Mouse (Mus musculus): ENCODE data around the gene Ttc7b. TPM values are rescaled to one million over a fixed set of nuclear protein-coding genes. Genes with fewer than 3 reads are reported as not detected.

The Ttc7b gene
- polyA plus RNA-seq, 1 experiment: 7.1 TPM

DNA sequence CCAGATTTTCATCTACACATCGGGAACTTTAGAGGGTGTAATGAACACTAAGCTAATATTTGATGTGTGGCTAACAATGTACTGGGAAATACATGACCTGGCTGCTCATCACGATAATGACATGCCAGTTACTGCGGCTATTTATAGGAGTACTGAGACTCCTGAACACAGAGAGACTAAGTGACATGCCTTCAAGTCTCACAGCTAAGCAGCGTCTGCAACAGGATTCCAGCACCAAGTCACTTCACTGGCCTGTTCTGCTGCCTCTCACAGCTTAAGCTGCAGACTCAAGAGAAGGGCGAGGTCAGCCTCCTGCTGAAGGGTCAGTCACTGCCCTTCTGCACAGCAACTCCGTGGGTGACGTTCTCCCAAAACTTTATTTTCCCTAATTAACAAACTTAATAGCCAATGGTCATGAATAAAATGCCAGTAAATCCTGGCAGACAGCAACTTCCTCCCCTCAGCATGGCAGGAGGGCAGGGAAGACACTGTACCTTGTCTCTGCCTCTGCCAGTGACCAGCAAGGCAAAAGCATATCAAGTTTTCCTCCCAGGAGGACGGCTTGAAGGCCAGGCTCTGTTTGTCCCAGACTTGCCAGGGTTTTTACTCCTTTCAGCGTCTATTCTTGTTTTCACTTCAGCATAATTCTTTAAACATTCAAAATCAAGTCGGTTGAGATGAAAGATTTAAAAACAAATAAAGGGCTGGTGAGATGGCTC lies 64.2 kb downstream of the Ttc7b start:
- Histone ChIP-seq H3K27me3 (ENCODE audit: control insufficient read depth, insufficient read depth, low read length) (no peaks in the 10 kb centered on the region), H3K4me1 (ENCODE audit: control insufficient read depth, insufficient read depth, low read length) (no peaks in the 10 kb centered on the region), H3K4me3 (ENCODE audit: control insufficient read depth, low read depth, low read length) (no peak overlapping the region), H3K36me3 (ENCODE audit: control insufficient read depth, insufficient read depth, low read length) (no peaks in the 10 kb centered on the region), H3K27ac (ENCODE audit: control insufficient read depth, insufficient read depth, low read depth, low read length) (peak overlapping the region; percentile 66; the same call in 1 of the 2 replicates)
- TF ChIP-seq CTCF (IDR thresholded peaks at IDR 0.05; ENCODE audit: control insufficient read depth, insufficient read depth, insufficient replicate concordance, low read depth, low read length) (no peak), POLR2A (IDR thresholded peaks at IDR 0.05; ENCODE audit: control insufficient read depth, low read depth, low read length) (no peak)

DNA sequence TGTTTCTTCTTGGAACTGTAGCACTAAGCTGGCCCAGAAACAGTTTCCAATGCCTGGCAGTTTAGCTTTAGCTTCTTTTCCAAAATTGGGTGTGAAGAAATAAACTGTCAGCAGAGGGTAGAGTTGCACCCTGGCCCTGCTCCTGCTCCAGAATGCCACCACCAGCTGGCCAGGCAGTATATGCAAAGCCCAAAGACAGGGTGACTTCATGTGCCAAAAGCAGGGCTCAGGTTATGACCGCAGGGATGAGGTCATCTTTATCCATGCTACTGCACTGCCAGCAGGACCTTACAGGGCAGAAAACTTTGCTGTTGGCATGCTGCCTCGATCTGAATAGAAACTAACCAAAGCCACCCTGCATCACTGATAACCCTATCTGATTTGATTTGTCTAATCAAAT lies 65.2 kb downstream of the Ttc7b start:
- TF ChIP-seq POLR2A (IDR thresholded peaks at IDR 0.05; ENCODE audit: control insufficient read depth, low read depth, low read length) (no peak), CTCF (IDR thresholded peaks at IDR 0.05; ENCODE audit: control insufficient read depth, insufficient read depth, insufficient replicate concordance, low read depth, low read length) (no peak)
- H3K36me3 ChIP-seq (ENCODE audit: control insufficient read depth, insufficient read depth, low read length): no peaks in the 10 kb centered on the region
- H3K27me3 ChIP-seq (ENCODE audit: control insufficient read depth, insufficient read depth, low read length): no peaks in the 10 kb centered on the region
- H3K4me3 ChIP-seq (ENCODE audit: control insufficient read depth, low read depth, low read length): no peak overlapping the region
- no peak overlapping the region for H3K27ac ChIP-seq (ENCODE audit: control insufficient read depth, insufficient read depth, low read depth, low read length)
- H3K4me1 ChIP-seq (ENCODE audit: control insufficient read depth, insufficient read depth, low read length): no peaks in the 10 kb centered on the region

DNA sequence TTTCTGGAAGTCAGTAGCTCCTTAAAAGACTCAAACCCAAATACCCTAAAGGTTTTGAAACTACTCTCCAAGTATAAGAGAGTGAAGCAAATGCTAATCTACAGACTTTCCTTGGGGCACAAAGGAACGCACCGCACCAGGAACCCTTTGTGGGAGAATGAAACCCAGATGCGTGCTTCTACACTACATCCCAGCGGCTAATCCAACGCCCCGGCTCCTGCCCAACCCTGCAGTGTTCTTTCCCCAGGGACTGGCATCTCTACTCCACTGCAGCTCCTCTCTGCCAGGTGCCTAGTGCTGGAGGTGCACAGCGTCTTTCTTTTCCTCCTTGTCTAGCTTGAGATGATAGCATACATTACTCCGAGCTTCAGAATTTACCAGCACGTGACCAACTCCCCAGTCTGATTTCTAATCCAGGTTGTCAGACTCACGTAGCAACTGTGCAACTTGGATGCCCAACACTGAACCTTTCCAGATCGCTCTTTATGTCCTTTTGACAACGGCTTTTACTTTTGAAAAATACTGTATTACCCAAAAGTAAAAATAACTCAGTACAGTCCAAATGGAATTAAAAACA lies 72.8 kb downstream of the Ttc7b start:
- Histone ChIP-seq H3K4me3 (ENCODE audit: control insufficient read depth, low read depth, low read length) (no peak overlapping the region), H3K27ac (ENCODE audit: control insufficient read depth, insufficient read depth, low read depth, low read length) (no peak overlapping the region), H3K4me1 (ENCODE audit: control insufficient read depth, insufficient read depth, low read length) (no peaks in the 10 kb centered on the region), H3K36me3 (ENCODE audit: control insufficient read depth, insufficient read depth, low read length) (no peaks in the 10 kb centered on the region), H3K27me3 (ENCODE audit: control insufficient read depth, insufficient read depth, low read length) (no peaks in the 10 kb centered on the region)
- TF ChIP-seq CTCF (IDR thresholded peaks at IDR 0.05; ENCODE audit: control insufficient read depth, insufficient read depth, insufficient replicate concordance, low read depth, low read length): no peak
- TF ChIP-seq POLR2A (IDR thresholded peaks at IDR 0.05; ENCODE audit: control insufficient read depth, low read depth, low read length): no peak

DNA sequence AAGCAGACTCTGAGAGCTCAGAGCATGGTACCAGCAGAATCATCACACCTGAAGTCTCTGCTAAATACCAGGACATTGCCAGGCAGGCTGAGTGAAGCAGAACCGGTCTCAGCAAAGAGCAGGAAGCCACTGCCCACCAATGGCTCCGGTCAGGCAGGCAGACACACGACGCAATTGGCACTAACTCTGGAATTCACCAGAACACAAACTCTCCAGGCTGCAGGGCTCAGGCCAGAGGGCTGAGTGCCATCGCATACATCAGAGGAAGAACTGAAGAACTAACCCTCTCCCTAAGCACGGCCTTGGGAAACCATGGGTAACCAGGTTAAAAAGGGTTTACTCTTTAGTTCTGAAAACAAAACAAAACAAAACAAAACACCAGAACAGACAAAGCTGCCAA lies 73.5 kb downstream of the Ttc7b start:
- H3K36me3 ChIP-seq (ENCODE audit: control insufficient read depth, insufficient read depth, low read length): no peaks in the 10 kb centered on the region
- TF ChIP-seq POLR2A (IDR thresholded peaks at IDR 0.05; ENCODE audit: control insufficient read depth, low read depth, low read length) (no peak), CTCF (IDR thresholded peaks at IDR 0.05; ENCODE audit: control insufficient read depth, insufficient read depth, insufficient replicate concordance, low read depth, low read length) (no peak)
- no peak overlapping the region for H3K27ac ChIP-seq (ENCODE audit: control insufficient read depth, insufficient read depth, low read depth, low read length)
- H3K4me3 ChIP-seq (ENCODE audit: control insufficient read depth, low read depth, low read length): no peak overlapping the region
- H3K27me3 ChIP-seq (ENCODE audit: control insufficient read depth, insufficient read depth, low read length): no peaks in the 10 kb centered on the region
- H3K4me1 ChIP-seq (ENCODE audit: control insufficient read depth, insufficient read depth, low read length): no peaks in the 10 kb centered on the region

DNA sequence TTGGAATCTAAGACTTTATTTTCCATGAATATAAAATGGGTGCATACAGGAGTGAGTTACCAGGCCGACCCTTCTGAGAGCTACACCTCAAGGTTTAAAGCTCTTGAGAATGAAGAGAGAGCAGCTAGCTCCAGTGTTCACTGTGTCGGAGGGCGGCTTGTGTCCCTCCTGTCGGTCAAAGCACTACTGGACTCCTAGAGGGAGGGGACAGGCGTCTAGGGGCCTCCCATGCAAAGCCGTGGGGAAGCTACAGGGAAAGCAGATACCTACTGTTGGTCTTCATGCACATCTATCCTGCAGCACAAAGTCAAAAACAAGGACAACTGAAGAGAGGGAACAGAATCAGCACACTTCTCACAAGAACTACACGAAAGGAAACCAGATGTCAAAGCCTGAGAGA lies 74.9 kb downstream of the Ttc7b start:
- no peaks in the 10 kb centered on the region for H3K27me3 ChIP-seq (ENCODE audit: control insufficient read depth, insufficient read depth, low read length)
- no peaks in the 10 kb centered on the region for H3K36me3 ChIP-seq (ENCODE audit: control insufficient read depth, insufficient read depth, low read length)
- H3K27ac ChIP-seq (ENCODE audit: control insufficient read depth, insufficient read depth, low read depth, low read length): no peak overlapping the region
- H3K4me3 ChIP-seq (ENCODE audit: control insufficient read depth, low read depth, low read length): no peak overlapping the region
- H3K4me1 ChIP-seq (ENCODE audit: control insufficient read depth, insufficient read depth, low read length): no peaks in the 10 kb centered on the region
- TF ChIP-seq POLR2A (IDR thresholded peaks at IDR 0.05; ENCODE audit: control insufficient read depth, low read depth, low read length): no peak
- no peak for TF ChIP-seq CTCF (IDR thresholded peaks at IDR 0.05; ENCODE audit: control insufficient read depth, insufficient read depth, insufficient replicate concordance, low read depth, low read length)

DNA sequence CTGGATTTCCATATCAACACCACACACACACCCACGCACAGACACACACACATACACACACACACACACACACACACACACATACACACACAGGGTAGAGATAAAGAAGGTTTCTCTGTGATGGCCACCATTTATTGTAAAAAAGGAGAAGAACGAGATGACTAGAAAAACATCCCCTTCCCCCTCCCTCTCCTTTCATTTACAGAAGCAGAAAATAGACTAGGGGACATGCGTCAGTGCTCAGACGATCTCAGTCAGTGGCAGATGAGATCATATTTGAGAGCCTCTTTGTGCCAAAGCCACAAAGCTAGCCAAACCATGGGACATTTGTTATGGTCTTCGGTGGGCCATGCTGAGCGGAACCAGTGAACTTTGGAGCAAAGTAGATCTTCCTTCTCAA lies 75.4 kb downstream of the Ttc7b start:
- Histone ChIP-seq H3K27ac (ENCODE audit: control insufficient read depth, insufficient read depth, low read depth, low read length) (no peak overlapping the region), H3K36me3 (ENCODE audit: control insufficient read depth, insufficient read depth, low read length) (no peaks in the 10 kb centered on the region), H3K4me1 (ENCODE audit: control insufficient read depth, insufficient read depth, low read length) (no peaks in the 10 kb centered on the region), H3K27me3 (ENCODE audit: control insufficient read depth, insufficient read depth, low read length) (no peaks in the 10 kb centered on the region), H3K4me3 (ENCODE audit: control insufficient read depth, low read depth, low read length) (no peak overlapping the region)
- TF ChIP-seq POLR2A (IDR thresholded peaks at IDR 0.05; ENCODE audit: control insufficient read depth, low read depth, low read length) (no peak), CTCF (IDR thresholded peaks at IDR 0.05; ENCODE audit: control insufficient read depth, insufficient read depth, insufficient replicate concordance, low read depth, low read length) (no peak)

DNA sequence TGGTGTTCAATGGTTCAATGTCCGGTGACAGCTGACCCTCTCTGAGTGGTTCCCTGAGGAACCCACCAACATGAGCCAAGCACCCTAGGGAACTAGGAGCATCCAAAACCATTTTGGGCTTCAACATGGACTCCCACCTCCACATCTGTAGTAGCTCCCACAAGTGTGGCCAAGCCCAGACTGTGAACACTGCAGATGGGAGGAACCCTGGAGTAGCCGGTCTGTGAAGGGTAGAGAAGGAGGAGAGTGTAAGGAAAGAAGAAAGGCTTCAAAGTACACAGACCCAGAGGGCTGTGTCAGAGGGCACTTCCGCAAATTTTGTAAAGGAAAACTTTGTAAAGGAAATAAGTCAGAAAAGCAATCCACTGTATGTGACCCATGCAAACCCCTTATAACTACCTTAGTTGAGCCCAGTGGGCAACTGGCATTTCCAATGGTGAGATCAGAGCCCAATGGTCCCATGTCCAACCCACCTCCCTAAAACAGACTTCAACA lies 75.9 kb downstream of the Ttc7b start:
- H3K4me1 ChIP-seq (ENCODE audit: control insufficient read depth, insufficient read depth, low read length): no peaks in the 10 kb centered on the region
- H3K27ac ChIP-seq (ENCODE audit: control insufficient read depth, insufficient read depth, low read depth, low read length): no peak overlapping the region
- no peaks in the 10 kb centered on the region for H3K27me3 ChIP-seq (ENCODE audit: control insufficient read depth, insufficient read depth, low read length)
- TF ChIP-seq CTCF (IDR thresholded peaks at IDR 0.05; ENCODE audit: control insufficient read depth, insufficient read depth, insufficient replicate concordance, low read depth, low read length) (no peak), POLR2A (IDR thresholded peaks at IDR 0.05; ENCODE audit: control insufficient read depth, low read depth, low read length) (no peak)
- no peaks in the 10 kb centered on the region for H3K36me3 ChIP-seq (ENCODE audit: control insufficient read depth, insufficient read depth, low read length)
- no peak overlapping the region for H3K4me3 ChIP-seq (ENCODE audit: control insufficient read depth, low read depth, low read length)
